Mouse (Mus musculus) MEL-GATA-1-ER (cell line): ENCODE measurements around the gene Tbcc.

Experiments used
- DNase-seq: peaks from one replicate; pipeline ENCODE4 v3.0.0-alpha.2; 2012; ENCODE audit warnings: low read depth; ENCODE audit errors: extremely low read depth

The Tbcc gene

DNA sequence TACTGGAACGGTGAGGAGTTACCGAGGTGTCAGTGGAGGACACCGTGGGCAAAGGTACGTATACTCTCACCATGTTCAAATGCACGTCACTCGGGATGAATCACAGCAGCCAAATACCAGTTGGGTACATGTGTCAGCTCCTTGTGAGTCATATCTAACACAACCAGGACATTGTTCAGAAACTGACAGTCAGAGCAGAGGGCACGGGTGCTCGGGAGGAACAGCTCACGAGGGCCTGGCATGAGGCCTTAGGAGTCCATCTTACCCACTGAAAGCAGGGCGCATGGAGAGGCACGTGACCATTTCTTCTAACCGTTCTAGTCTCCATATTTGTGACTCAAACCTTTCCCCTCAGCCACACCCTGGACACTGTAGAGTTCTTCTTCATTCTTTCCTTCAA, 23.6 kb upstream of the Tbcc start:
- DNase-seq, result no peak

DNA sequence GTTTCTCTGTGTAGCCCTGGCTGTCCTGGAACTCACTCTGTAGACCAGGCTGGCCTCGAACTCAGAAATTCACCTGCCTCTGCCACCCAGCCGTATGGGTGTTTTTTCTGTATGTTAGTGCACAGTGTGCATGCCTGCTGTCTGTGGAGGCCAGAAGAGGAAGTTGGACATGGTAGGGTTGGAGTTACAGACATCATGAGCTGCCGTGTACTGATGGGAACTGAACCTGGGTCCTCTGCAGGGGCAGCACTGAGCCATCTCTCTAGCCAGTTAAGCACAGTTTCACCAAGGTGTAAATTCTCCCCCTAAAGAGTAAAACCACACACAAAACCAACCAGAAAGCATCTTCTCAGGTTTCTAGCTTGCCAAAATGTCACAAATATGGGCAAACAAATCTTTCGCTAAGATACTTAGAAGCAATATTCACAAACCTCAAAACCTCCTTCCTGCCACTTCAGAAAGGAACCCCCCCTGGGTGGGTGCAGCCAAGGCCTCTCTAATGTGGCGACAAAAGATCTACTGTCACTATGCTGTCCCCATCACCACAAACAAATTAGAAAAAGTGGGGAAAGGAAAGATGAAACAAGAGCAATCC, 20.2 kb upstream of the Tbcc start:
- DNase-seq, result no peak

GRCm38 (mm10) chr17:46870913-46871312, 19.6 kb upstream of the Tbcc start:
- DNase-seq, result no peak

- DNase-seq, result no peak
Measured at GRCm38 (mm10) chr17:46872806-46873205, 17.7 kb upstream of the Tbcc start.

GRCm38 (mm10) chr17:46874133-46874532, 16.4 kb upstream of the Tbcc start:
- no peak for DNase-seq

DNA sequence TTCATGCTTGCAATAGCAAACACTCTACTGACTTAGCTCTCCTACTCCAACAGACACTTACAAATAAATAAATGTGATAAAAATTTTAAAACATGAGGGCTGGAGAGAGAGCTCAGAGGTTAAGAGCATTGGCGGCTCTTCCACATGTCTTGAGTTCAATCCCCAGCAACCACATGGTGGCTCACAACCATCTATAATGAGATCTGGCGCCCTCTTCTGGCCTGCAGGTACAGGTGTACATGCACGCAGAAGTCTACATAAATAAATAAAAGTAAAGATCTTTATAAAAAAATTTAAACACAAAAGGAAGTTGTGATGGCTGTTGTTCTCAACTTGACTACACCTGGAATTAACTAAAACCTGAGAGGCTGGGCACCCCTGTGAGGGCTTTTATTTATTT, 14.9 kb upstream of the Tbcc start:
- no peak for DNase-seq

- DNase-seq, result no peak
Measured at GRCm38 (mm10) chr17:46876371-46876950, 14.0 kb upstream of the Tbcc start.

DNA sequence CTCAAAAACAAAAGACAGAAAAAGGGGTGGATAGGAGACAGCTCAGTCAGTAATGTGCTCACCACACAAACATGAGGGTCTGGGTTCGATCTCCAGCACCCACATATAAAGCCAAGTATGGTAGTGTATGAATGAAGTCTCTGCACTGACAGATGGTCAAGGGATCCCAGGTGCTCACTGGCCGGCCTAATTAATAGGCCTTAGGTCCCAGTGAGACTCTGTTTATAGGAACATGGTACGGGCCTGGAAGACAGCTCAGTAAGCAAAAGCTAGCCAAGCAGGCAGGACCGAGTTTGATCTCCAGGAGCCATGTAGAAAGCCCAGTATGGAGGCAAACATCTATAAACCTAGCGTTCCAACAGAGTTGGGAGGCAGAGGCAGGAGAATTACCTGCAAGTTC, 13.4 kb upstream of the Tbcc start:
- DNase-seq, result no peak

GRCm38 (mm10) chr17:46879841-46880311, 10.6 kb upstream of the Tbcc start:
- no peak for DNase-seq

GRCm38 (mm10) chr17:46880322-46880721, 10.2 kb upstream of the Tbcc start:
- no peak for DNase-seq

DNA sequence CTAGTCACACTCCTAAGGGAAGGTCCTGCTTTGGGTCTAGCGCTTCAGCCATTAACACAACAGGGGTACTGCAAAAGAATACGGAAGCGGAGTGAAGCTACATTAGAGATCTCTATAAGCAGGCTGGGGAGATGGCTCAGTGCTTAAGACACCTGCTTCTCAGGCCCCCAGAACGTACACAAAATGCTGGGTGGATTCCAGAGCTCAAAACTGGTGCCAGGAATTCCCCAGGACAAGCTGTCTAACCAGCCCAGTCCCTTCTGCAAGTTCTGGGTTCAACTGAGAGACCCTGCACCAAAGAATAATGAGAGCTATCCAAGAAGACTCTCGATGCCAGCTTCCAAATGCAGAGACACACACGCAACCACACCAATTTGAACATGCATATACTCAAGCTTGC, 8.8 kb upstream of the Tbcc start:
- DNase-seq, result no peak

- DNase-seq, result no peak
Measured at GRCm38 (mm10) chr17:46883107-46883506, 7.4 kb upstream of the Tbcc start.

- no peak for DNase-seq
Measured at GRCm38 (mm10) chr17:46884766-46885165, 5.7 kb upstream of the Tbcc start.

GRCm38 (mm10) chr17:46885218-46885909, 5.1 kb upstream of the Tbcc start:
- no peak for DNase-seq

- no peak for DNase-seq
Measured at GRCm38 (mm10) chr17:46885910-46886643, 4.4 kb upstream of the Tbcc start.

GRCm38 (mm10) chr17:46888511-46889212, 1.8 kb upstream of the Tbcc start:
- no peak for DNase-seq

DNA sequence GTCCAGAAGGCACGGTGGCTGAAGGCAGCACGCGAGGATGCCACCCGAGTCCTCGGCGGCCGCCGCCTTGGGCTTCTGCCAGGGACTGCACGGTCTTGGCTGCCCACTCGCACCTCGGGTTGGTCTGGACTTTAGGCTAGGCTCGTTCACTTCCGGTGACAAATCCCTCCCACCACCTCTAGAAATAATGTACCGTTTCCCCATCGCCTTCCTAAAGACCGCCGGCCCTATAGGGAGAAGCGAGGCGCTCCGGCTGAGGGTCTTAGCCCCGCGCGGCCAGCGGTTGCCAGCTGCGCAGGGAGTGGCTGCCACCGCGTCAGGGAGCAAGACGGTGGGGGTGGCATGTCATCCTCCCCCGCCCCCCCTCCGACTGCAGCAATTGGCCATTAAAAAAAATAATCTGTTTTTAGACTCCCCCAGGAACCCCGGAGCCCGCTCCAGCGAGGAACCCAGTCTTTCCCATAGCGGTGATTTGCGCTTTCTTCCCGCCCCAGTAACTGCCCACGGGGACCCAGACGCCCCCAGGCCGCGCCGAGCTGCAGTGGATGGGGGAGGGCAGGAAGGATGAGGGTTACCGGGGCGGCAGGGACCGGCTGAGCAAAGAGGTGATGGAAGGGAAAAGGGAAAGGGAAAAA, 917 bp upstream of the Tbcc start:
- DNase-seq, result no peak

DNA sequence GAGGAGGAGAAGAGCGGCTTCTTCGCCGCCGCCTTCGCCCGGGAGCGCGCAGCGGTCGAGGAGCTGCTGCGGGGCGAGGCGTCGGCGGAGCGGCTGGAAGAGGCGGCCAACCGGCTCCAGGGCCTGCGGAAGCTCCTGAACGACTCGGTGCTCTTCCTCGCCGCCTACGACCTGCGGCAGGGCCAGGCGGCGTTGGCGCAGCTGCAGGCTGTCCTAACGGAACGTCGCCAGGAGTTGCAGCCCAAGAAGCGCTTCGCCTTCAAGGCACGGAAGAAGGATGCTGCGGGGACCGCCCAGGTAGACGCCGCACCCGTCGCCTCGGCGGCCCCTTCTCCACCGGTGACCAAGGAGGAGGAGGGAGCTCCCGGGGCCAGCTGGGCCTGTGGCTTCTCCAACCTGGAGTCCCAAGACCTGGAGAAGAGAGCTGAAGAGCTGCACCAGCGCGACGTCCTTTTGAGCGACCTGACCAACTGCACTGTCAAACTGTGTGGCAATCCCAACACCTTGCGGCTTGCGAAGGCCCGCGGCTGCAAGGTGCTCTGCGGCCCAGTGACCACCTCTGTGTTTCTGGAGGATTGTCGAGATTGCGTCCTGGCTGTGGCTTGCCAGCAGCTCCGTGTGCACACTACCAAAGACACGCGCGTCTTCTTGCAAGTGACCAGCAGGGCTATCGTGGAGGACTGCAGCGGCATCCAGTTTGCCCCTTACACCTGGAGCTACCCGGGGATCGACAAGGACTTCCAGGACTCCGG, 535 bp downstream of the Tbcc start:
- DNase-seq, result no peak

DNA sequence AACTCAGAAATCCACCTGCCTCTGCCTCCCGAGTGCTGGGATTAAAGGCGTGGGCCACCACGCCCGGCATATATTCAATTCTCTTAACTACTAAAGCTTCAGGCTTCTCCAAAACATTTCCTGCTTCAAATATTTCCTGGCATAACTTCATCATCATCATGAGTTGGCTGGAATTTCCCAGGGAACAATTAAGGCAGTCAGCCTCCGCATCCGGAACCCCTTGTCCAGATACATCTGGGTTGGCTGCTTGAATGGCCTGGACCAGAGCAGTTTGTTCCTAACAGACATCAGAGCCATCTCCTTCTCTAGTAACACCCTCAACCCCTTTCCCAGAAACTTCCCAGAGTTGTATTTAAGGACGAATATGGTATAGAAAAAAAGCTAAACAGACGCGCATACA, 4.9 kb downstream of the Tbcc start:
- DNase-seq, result no peak

GRCm38 (mm10) chr17:46897221-46897950, 6.9 kb downstream of the Tbcc start:
- no peak for DNase-seq
